ENCODE assay signal across 22 mouse cellular contexts in the genomic region with DNA sequence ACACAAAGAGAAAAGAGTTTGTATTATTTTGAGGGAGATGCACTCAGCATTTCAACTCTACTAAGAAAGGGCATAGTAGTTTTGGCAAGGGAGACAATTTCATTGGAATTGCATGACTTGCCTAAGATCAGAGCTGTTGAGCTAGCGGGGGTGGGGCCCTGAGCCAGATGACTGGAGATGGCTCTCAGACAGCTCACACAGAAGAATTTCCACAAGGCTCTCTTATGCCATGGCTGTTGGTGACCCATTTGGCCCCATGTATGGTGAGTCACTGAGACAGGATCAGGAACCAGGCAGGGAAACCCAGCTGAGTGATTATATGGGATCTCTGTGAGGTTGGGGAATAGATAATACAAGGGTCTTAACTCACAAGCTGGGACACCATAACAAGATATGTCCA. TPM values are rescaled to one million over a fixed set of nuclear protein-coding genes. Genes with fewer than 3 reads are reported as not detected.
DNase-seq lines count a peak whose midpoint lies in the region; ATAC-seq and TF ChIP-seq lines count a peak whose summit lies in the region.
"Had no signal": no experiment of that assay in that cellular context is flagged by ENCODE, and none has a peak within 500 bp of the region (broad histone marks: within the 10 kb centered on the region; RNA-seq: fewer than 3 reads in every experiment).

No protein-coding gene starts in this region.

- H3K36me3 ChIP-seq in liver, postnatal 0 days (replicated peaks; ENCODE audit: insufficient read depth, low read length), result no peaks in the 10 kb centered on the region
- H3K36me3 ChIP-seq: forebrain, embryonic 12.5 days; limb, embryonic 13.5 days; neural tube, embryonic 12.5 days had no signal

- no peak for ATAC-seq in liver, postnatal 0 days
- ATAC-seq: midbrain, embryonic 16.5 days had no signal

- no peak overlapping the region for H3K9ac ChIP-seq in liver, postnatal 0 days (replicated peaks)
- H3K9ac ChIP-seq: forebrain, embryonic 12.5 days; hindbrain, embryonic 14.5 days; limb, embryonic 13.5 days; neural tube, embryonic 12.5 days had no signal

- H3K27ac ChIP-seq in liver, postnatal 0 days (ENCODE audit: low read depth), result no peak overlapping the region
- H3K27ac ChIP-seq: forebrain, embryonic 12.5 days; hindbrain, embryonic 14.5 days; limb, embryonic 13.5 days; neural tube, embryonic 12.5 days; stomach, postnatal 0 days had no signal

- TF ChIP-seq CTCF in liver, postnatal 0 days (IDR thresholded peaks at IDR 0.05; ENCODE audit: low read depth), result no peak

- H3K27me3 ChIP-seq in liver, postnatal 0 days (ENCODE audit: insufficient read depth, low read length), result no peaks in the 10 kb centered on the region
- H3K27me3 ChIP-seq: forebrain, embryonic 12.5 days; limb, embryonic 13.5 days; megakaryocyte, embryonic 14.5 days; neural tube, embryonic 12.5 days had no signal

- H3K9me3 ChIP-seq in liver, postnatal 0 days (ENCODE audit: low read length), result no peaks in the 10 kb centered on the region
- H3K9me3 ChIP-seq: forebrain, embryonic 12.5 days; limb, embryonic 13.5 days; neural tube, embryonic 12.5 days had no signal

- intact Hi-C loops in gastrocnemius, postnatal 14 days (cut with DNase I; ENCODE audit: low total_unique reads), result no loop called here
- intact Hi-C loops in gastrocnemius, postnatal 36 days (cut with DNase I), result no loop called here

- 93% methylated on average over 1 of the region's 1 CpGs for WGBS in liver, postnatal 0 days (ENCODE audit: insufficient replicate concordance)

- no peak overlapping the region for H3K4me2 ChIP-seq in liver, postnatal 0 days (ENCODE audit: low read depth, low read length)
- H3K4me2 ChIP-seq: forebrain, embryonic 12.5 days; heart, embryonic 11.5 days; hindbrain, embryonic 14.5 days; limb, embryonic 13.5 days; neural tube, embryonic 12.5 days had no signal

- DNase-seq in gastrocnemius, postnatal 14 days, result peak; percentile 26
- no peak for DNase-seq in gastrocnemius, postnatal 36 days
- DNase-seq in 3134 (ENCODE audit: extremely low read depth, insufficient read length, low spot score) (peak; percentile 55), adipocyte (ENCODE audit: low spot score) (peak; percentile 90)
- DNase-seq in fat pad, adult 2 months (ENCODE audit: extremely low read depth, low read depth, low spot score), result peak; percentile 47
- no peak for DNase-seq in cerebellum, adult 9-10 months
- no peak for DNase-seq in liver, postnatal 0 days
- DNase-seq: cerebellum, adult 9-11 months; heart, postnatal 14 days; kidney, adult 11 months; kidney, postnatal 14 days; lung, postnatal 14 days; right cerebral cortex, postnatal 25 days; thymus, postnatal 25 days had no signal

- no peak for TF ChIP-seq EP300 in liver, postnatal 0 days (IDR thresholded peaks at IDR 0.05; ENCODE audit: low read depth)

- no peaks in the 10 kb centered on the region for H3K4me1 ChIP-seq in liver, postnatal 0 days (ENCODE audit: insufficient read depth)
- H3K4me1 ChIP-seq: forebrain, embryonic 12.5 days; limb, embryonic 13.5 days; megakaryocyte, embryonic 14.5 days; neural tube, embryonic 12.5 days had no signal

- no peak overlapping the region for H3K4me3 ChIP-seq in liver, postnatal 0 days (ENCODE audit: low read depth, low read length)
- H3K4me3 ChIP-seq: forebrain, embryonic 12.5 days; limb, embryonic 13.5 days; megakaryocyte, embryonic 14.5 days; neural tube, embryonic 12.5 days had no signal

RNA-seq across cellular contexts. Expression of a gene that starts 51.9 kb away (rescaled TPM):
- 10 to 100 TPM; 45.3 to 47.9 TPM for total RNA-seq in gastrocnemius, postnatal 14 days (2021)
- total RNA-seq in gastrocnemius, postnatal 36 days (2021), result 10 to 100 TPM; 58.0 to 59.8 TPM
- polyA plus RNA-seq in liver, postnatal 0 days (2015; fragmentation: Nextera tagmentation; extraction: Ambion mirVana), result 42.5 and 47.7 TPM in 2 replicates

Comparison
In these comparisons a context has a peak if more than half of its experiments do, and no peak if none do; other contexts are left out.
1. DNase-seq: peak in gastrocnemius, postnatal 14 days (single experiment), 3134 (single experiment), adipocyte (single experiment) and fat pad, adult 2 months (single experiment); none in gastrocnemius, postnatal 36 days (0 of 2), cerebellum, adult 9-10 months (single experiment) and liver, postnatal 0 days (single experiment).